Mouse (Mus musculus) E14TG2a.4 (cell line): ENCODE measurements around the gene Runx1.

Experiments used
- H3K27me3 ChIP-seq: 2 replicates; pipeline ENCODE4 v1.6.1; 2014; ENCODE audit warnings: low read length, control low read depth; ENCODE audit not compliant: insufficient read depth
- H3K36me3 ChIP-seq: 2 replicates; pipeline ENCODE4 v1.6.1; 2014; ENCODE audit warnings: low read length, control low read depth; ENCODE audit not compliant: insufficient read depth
- H3K4me1 ChIP-seq: replicated peaks from 2 replicates; pipeline ENCODE4 v1.6.1; 2014; ENCODE audit warnings: low read depth, low read length, control low read depth
- H3K4me3 ChIP-seq: replicated peaks from 2 replicates; pipeline ENCODE4 v1.5.1; 2014; ENCODE audit warnings: mild to moderate bottlenecking, low read length
- H3K9me3 ChIP-seq: 2 replicates; pipeline ENCODE4 v1.6.1; 2014; ENCODE audit warnings: low read length, control low read depth
- CTCF ChIP-seq: conservative IDR thresholded peaks from 2 replicates; pipeline ENCODE4 v1.5.1; 2014; ENCODE audit warnings: low read length
- NANOG ChIP-seq: IDR thresholded peaks from 2 replicates; pipeline ENCODE4 v1.6.1; 2014; ENCODE audit warnings: borderline replicate concordance, low read length, mixed read lengths
- POU5F1 ChIP-seq: IDR thresholded peaks from 2 replicates; pipeline ENCODE4 v1.6.1; 2014; ENCODE audit warnings: low read length, borderline replicate concordance

The Runx1 gene

GRCm38 (mm10) chr16:92615234-92615799 is 210.6 kb downstream of the Runx1 start:
- Histone ChIP-seq H3K4me1 (peaks cover 8% of the 10 kb centered on the region), H3K36me3 (no peaks in the 10 kb centered on the region), H3K4me3 (no peak overlapping the region), H3K27me3 (peaks cover 21% of the 10 kb centered on the region), H3K9me3 (peaks cover 7% of the 10 kb centered on the region; the same call in 1 of the 2 replicates)
- TF ChIP-seq CTCF (0 out of 2 replicates have a peak, but pooled peaks have one; percentile 19), NANOG (no peak)

GRCm38 (mm10) chr16:92612546-92612945 is 213.4 kb downstream of the Runx1 start:
- peaks cover 3% of the 10 kb centered on the region; the same call in 1 of the 2 replicates for H3K9me3 ChIP-seq
- no peak overlapping the region for H3K4me3 ChIP-seq
- no peaks in the 10 kb centered on the region for H3K36me3 ChIP-seq
- peaks cover 3% of the 10 kb centered on the region; the same call in 1 of the 2 replicates for H3K4me1 ChIP-seq
- TF ChIP-seq POU5F1 (no peak), NANOG (no peak), CTCF (no peak)
- H3K27me3 ChIP-seq = peaks cover 25% of the 10 kb centered on the region

GRCm38 (mm10) chr16:92611641-92612149 is 214.3 kb downstream of the Runx1 start:
- Histone ChIP-seq H3K4me3 (no peak overlapping the region), H3K4me1 (peaks cover 3% of the 10 kb centered on the region; the same call in 1 of the 2 replicates), H3K36me3 (no peaks in the 10 kb centered on the region), H3K9me3 (no peaks in the 10 kb centered on the region), H3K27me3 (peaks cover 28% of the 10 kb centered on the region)
- no peak for TF ChIP-seq CTCF

GRCm38 (mm10) chr16:92610464-92610863 is 215.5 kb downstream of the Runx1 start:
- no peaks in the 10 kb centered on the region for H3K9me3 ChIP-seq
- no peak for TF ChIP-seq POU5F1
- TF ChIP-seq CTCF = no peak
- TF ChIP-seq NANOG = no peak
- no peaks in the 10 kb centered on the region for H3K36me3 ChIP-seq
- peaks cover 38% of the 10 kb centered on the region for H3K27me3 ChIP-seq
- no peak overlapping the region for H3K4me3 ChIP-seq
- peaks cover 4% of the 10 kb centered on the region; the same call in 1 of the 2 replicates for H3K4me1 ChIP-seq

GRCm38 (mm10) chr16:92609717-92610077 is 216.3 kb downstream of the Runx1 start:
- H3K27me3 ChIP-seq = peaks cover 40% of the 10 kb centered on the region
- H3K9me3 ChIP-seq = no peaks in the 10 kb centered on the region
- H3K36me3 ChIP-seq = no peaks in the 10 kb centered on the region
- H3K4me1 ChIP-seq = peaks cover 7% of the 10 kb centered on the region; the same call in 1 of the 2 replicates
- TF ChIP-seq POU5F1 (no peak), CTCF (no peak), NANOG (no peak)
- H3K4me3 ChIP-seq = no peak overlapping the region

GRCm38 (mm10) chr16:92609006-92609716 is 216.8 kb downstream of the Runx1 start:
- no peak overlapping the region for H3K4me3 ChIP-seq
- TF ChIP-seq NANOG = no peak
- no peak for TF ChIP-seq POU5F1
- no peak for TF ChIP-seq CTCF
- H3K36me3 ChIP-seq = no peaks in the 10 kb centered on the region
- H3K4me1 ChIP-seq = peaks cover 7% of the 10 kb centered on the region; the same call in 1 of the 2 replicates
- peaks cover 43% of the 10 kb centered on the region for H3K27me3 ChIP-seq
- H3K9me3 ChIP-seq = no peaks in the 10 kb centered on the region

GRCm38 (mm10) chr16:92608180-92608960 is 217.6 kb downstream of the Runx1 start:
- peaks cover 42% of the 10 kb centered on the region for H3K27me3 ChIP-seq
- TF ChIP-seq NANOG = no peak
- no peak for TF ChIP-seq CTCF
- TF ChIP-seq POU5F1 = no peak
- H3K4me3 ChIP-seq = no peak overlapping the region
- no peaks in the 10 kb centered on the region for H3K9me3 ChIP-seq
- H3K4me1 ChIP-seq = peaks cover 7% of the 10 kb centered on the region; the same call in 1 of the 2 replicates
- H3K36me3 ChIP-seq = no peaks in the 10 kb centered on the region

- H3K4me3 ChIP-seq = no peak overlapping the region
- TF ChIP-seq CTCF (no peak), NANOG (no peak), POU5F1 (no peak)
Measured at GRCm38 (mm10) chr16:92606491-92606965, 219.4 kb downstream of the Runx1 start.

More at GRCm38 (mm10) chr16:92606491-92606965, 219.4 kb downstream of the Runx1 start:
- H3K9me3 ChIP-seq = no peaks in the 10 kb centered on the region
- H3K36me3 ChIP-seq = no peaks in the 10 kb centered on the region
- peaks cover 28% of the 10 kb centered on the region for H3K27me3 ChIP-seq
- H3K4me1 ChIP-seq = peaks cover 7% of the 10 kb centered on the region; the same call in 1 of the 2 replicates
